10 mouse cellular contexts compared by ENCODE assay signal in genomic region chr1:87418733-87419132, GRCm38 (mm10). TPM values are rescaled to one million over a fixed set of nuclear protein-coding genes. Genes with fewer than 3 reads are reported as not detected.
DNase-seq lines count a peak whose midpoint lies in the region; ATAC-seq and TF ChIP-seq lines count a peak whose summit lies in the region.
"Had no signal": no experiment of that assay in that cellular context is flagged by ENCODE, and none has a peak within 500 bp of the region (broad histone marks: within the 10 kb centered on the region; RNA-seq: fewer than 3 reads in every experiment).

No protein-coding gene starts in this region.

- H3K9me3 ChIP-seq in forebrain, postnatal 0 days (ENCODE audit: low read length), result no peaks in the 10 kb centered on the region
- H3K9me3 ChIP-seq in forebrain, embryonic 16.5 days (ENCODE audit: control insufficient read depth, low read length), result no peaks in the 10 kb centered on the region

- H3K36me3 ChIP-seq in forebrain, postnatal 0 days (ENCODE audit: insufficient read depth), result peaks cover 34% of the 10 kb centered on the region
- peaks cover 25% of the 10 kb centered on the region for H3K36me3 ChIP-seq in forebrain, embryonic 16.5 days (ENCODE audit: control insufficient read depth, insufficient read depth)

- no peak overlapping the region for H3K4me3 ChIP-seq in forebrain, postnatal 0 days (ENCODE audit: low read depth, low read length)
- H3K4me3 ChIP-seq in forebrain, embryonic 16.5 days (replicated peaks; ENCODE audit: low read length), result no peak overlapping the region

- H3K27me3 ChIP-seq in forebrain, postnatal 0 days (ENCODE audit: insufficient read depth, low read length), result no peaks in the 10 kb centered on the region
- H3K27me3 ChIP-seq in forebrain, embryonic 16.5 days (replicated peaks; ENCODE audit: control insufficient read depth, insufficient read depth, low read length), result no peaks in the 10 kb centered on the region

- H3K4me2 ChIP-seq in forebrain, postnatal 0 days (ENCODE audit: low read depth), result no peak overlapping the region
- no peak overlapping the region for H3K4me2 ChIP-seq in forebrain, embryonic 16.5 days (ENCODE audit: low read length)

- no peak overlapping the region for H3K9ac ChIP-seq in forebrain, postnatal 0 days
- no peak overlapping the region for H3K9ac ChIP-seq in forebrain, embryonic 16.5 days (replicated peaks; ENCODE audit: low read depth, low read length)

- ATAC-seq in forebrain, postnatal 0 days, result no peak
- ATAC-seq in forebrain, embryonic 16.5 days, result no peak

- 90% methylated on average over 4 of the region's 4 CpGs for WGBS in forebrain, postnatal 0 days
- whole genome bisulfite sequencing in forebrain, embryonic 16.5 days, result 88% methylated on average over 4 of the region's 4 CpGs

- no peaks in the 10 kb centered on the region for H3K4me1 ChIP-seq in forebrain, postnatal 0 days (ENCODE audit: insufficient read depth)
- H3K4me1 ChIP-seq in forebrain, embryonic 16.5 days (replicated peaks; ENCODE audit: control insufficient read depth, insufficient read depth, low read length), result no peaks in the 10 kb centered on the region

- peak; percentile 48 for DNase-seq in forebrain, postnatal 0 days
- DNase-seq in lung, postnatal 10 days, result peak; percentile 27
- DNase-seq in lung, postnatal 4 days, result no peak
- DNase-seq in c-Kit-positive CD71-positive TER-119-negative erythroid progenitor cells, embryonic 14.5 days (ENCODE audit: low read depth), result peak; percentile 62
- peak; percentile 61 for DNase-seq in lung, postnatal 36 days
- no peak for DNase-seq in right cerebral cortex, postnatal 14 days
- DNase-seq in urinary bladder, adult 2 months (ENCODE audit: low spot score), result no peak

- H3K27ac ChIP-seq in forebrain, postnatal 0 days (ENCODE audit: low read depth, low read length), result no peak overlapping the region
- H3K27ac ChIP-seq in forebrain, embryonic 16.5 days (ENCODE audit: low read length), result no peak overlapping the region

- TF ChIP-seq CTCF in forebrain, postnatal 0 days (IDR thresholded peaks at IDR 0.05; ENCODE audit: low read depth), result peak; percentile 77

RNA-seq across cellular contexts. Expression of gene Kcnj13, which starts 24.2 kb away (rescaled TPM):
- 1.9 and 4.8 TPM in 2 replicates for total RNA-seq in forebrain, postnatal 0 days (2014; rRNA removed)
- polyA plus RNA-seq in forebrain, postnatal 0 days (2015; fragmentation: Nextera tagmentation; extraction: Ambion mirVana), result 17.0 and 17.5 TPM in 2 replicates
- polyA plus RNA-seq in forebrain, embryonic 16.5 days (2015; fragmentation: Nextera tagmentation; extraction: Ambion mirVana), result 6.4 and 7.1 TPM in 2 replicates
- polyA plus RNA-seq in urinary bladder, adult 2 months (2012; rRNA removed), result 0.21 and 0.27 TPM in 2 replicates
- polyA plus RNA-seq: spleen, adult 2 months had no signal

RNA-seq across cellular contexts. Expression of gene Snorc, which starts 51.3 kb away (rescaled TPM):
- total RNA-seq in forebrain, postnatal 0 days (2014; rRNA removed), result not detected in 2 replicates
- 0.79 and 1.5 TPM in 2 replicates for polyA plus RNA-seq in forebrain, postnatal 0 days (2015; fragmentation: Nextera tagmentation; extraction: Ambion mirVana)
- not detected in 2 replicates for polyA plus RNA-seq in forebrain, embryonic 16.5 days (2015; fragmentation: Nextera tagmentation; extraction: Ambion mirVana)
- not detected in 2 replicates for polyA plus RNA-seq in urinary bladder, adult 2 months (2012; rRNA removed)
- total RNA-seq: layer of hippocampus, adult 18-20 months had no signal
- polyA plus RNA-seq: spleen, adult 2 months had no signal

Comparison
In these comparisons a context has a peak if more than half of its experiments do, and no peak if none do; other contexts are left out.
1. DNase-seq: peak in forebrain, postnatal 0 days (single experiment), lung, postnatal 10 days (single experiment), c-Kit-positive CD71-positive TER-119-negative erythroid progenitor cells, embryonic 14.5 days (single experiment) and lung, postnatal 36 days (single experiment); none in lung, postnatal 4 days (0 of 2), right cerebral cortex, postnatal 14 days (single experiment) and urinary bladder, adult 2 months (single experiment).